Mouse (Mus musculus): ENCODE measurements at regions not wholly inside any gene's neighbourhood (a gene's known extent, or its start where the extent isn't known, plus 50 kb on each side); places are given as distances from the start of the nearest gene placed in this dataset.

DNA sequence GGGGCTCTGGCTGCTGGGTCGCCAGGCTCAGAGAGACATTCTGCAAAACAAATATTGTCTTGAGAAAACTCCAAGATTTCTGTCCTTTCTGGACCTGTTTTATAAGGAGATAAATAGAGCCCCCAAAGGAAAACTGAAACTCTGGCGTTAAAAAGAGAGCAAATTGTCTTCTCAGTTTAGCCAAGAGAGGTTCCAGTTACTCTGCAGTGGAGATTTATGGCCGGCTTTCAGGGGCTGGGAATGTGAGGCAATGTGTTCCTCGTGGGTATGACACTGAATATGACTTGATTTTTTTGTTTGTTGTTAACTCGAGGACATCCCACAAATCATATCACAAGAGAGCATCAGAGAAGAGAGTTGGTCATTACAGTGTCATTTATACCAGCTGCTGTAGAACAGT lies 88.2 kb upstream of the Lifr start:
- intact Hi-C loops (cut with DNase I): no loop called here
- DNase-seq: no peak

DNA sequence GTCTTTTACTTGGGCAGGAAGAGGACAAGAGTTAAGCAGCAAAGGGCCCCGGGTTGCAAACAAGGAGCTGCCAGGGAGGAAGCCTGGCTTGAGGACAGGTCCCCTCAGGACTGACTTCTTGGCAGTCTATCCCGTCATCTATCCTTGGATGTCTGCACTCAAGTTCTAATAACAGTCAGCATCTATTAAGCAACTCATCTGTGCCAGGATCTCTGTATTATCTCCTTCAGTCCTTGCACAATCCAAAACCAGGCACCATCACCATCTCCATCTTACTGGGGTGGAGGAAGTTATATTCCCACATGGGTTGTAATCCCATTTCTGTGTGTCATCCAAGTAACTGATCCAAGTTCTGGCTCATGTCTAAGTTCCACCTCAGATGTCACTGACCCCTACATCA lies 87.1 kb upstream of the Lifr start:
- intact Hi-C loops (cut with DNase I): no loop called here

GRCm38 (mm10) chr15:7005142-7005541 lies 85.3 kb upstream of the Lifr start:
- intact Hi-C loops (cut with DNase I): loop anchor here (5.0 kb wide), 1 partner anchor 93 kb away; no protein-coding TSS in a partner anchor
- DNase-seq: no peak

More for the DNA sequence above, 87.1 kb upstream of the Lifr start:
- DNase-seq: no peak

GRCm38 (mm10) chr15:7006271-7006670 lies 84.1 kb upstream of the Lifr start:
- DNase-seq: no peak
- intact Hi-C loops (cut with DNase I): loop anchor here (5.0 kb wide), 1 partner anchor 94 kb away; no protein-coding TSS in a partner anchor

DNA sequence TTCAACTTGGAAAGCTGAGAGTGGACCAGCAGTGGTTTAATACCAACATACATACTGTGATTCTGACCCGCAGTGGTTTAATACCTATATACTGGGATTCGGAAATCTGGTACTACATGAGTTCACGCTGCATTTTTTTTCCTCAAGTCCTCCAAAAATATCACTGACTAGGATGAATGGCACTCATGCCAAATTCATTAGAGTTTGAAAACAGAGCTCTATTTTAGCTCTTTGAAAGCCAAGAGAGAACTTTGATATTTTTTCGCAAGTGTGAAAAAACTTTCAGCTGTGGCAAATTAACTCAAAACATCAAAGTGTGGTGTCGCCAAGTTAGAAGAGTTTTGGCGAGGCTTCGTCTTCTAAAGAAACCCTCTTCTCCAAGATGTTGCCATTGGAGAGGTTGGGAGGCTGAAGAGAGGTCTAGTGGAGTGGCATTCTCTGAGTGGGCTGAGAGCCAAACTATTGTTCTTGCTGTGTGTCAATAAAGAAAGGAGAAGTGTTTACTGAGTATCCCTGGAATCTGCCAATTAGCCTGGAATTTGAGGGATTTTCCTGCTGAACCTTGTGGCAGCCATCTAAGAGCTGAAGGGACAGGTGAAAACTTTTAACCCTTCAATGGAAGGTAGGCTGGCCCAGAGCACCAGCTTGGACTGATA lies 81.6 kb upstream of the Lifr start:
- intact Hi-C loops (cut with DNase I): loop anchor here (5.0 kb wide), 1 partner anchor 97 kb away; no protein-coding TSS in a partner anchor
- no peak for DNase-seq

DNA sequence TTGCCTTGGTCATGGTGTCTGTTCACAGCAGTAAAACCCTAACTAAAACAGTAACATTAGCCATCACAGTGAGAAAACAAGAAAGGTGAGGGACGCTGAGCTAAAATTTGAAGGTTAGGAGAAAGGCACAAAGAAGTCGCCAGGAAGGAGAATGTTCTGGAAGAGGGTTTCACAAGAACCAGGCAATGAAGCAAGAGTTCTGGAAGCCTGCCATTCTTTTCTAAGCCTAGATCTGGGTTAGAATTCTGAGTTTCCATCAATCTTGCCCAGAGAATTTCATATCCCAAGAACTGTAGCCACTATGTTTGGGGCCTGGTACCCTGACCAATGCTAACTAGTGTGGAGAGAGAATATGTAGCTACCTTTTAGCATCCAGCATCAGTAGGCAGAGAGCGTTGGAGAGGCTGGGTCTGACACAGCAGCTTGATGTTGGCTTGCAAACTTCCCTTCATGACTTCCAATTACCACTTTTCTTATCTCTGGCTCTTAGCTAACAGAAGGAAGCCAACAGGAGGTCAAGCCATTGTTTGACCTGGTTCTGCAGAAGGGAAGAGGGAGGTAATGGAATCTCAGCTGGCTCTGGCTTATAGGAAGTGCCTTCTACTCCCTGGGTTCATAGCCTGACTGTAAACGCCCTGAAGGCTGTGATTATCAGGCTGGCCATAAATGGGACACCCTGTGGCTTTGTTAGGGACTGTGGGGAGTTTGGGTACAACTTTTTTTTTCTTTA lies 79.3 kb upstream of the Lifr start:
- DNase-seq: peak; percentile 19 to 40
- intact Hi-C loops (cut with DNase I): no loop called here

GRCm38 (mm10) chr15:7011696-7012070 lies 78.7 kb upstream of the Lifr start:
- intact Hi-C loops (cut with DNase I): no loop called here

DNA sequence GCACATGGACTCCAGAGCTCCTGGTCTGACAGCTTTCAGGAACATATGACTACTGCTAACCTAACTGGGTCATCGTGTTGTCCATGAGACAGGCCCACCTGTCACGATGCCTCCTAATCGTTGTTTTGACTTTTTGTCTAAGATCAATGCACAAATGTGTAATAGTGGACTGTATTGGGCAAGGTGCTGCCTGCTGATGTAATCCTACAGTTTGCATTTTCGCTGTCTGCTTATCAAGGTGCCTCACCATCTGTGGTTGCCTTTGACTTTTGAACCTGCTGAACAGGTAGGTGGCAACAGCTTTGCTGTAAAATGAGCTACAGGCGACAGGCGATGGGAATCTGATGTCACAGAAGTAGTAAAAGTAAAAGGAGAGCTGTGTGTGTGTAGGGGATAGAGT lies 78.0 kb upstream of the Lifr start:
- intact Hi-C loops (cut with DNase I): no loop called here
- no peak for DNase-seq

More at GRCm38 (mm10) chr15:7011696-7012070, 78.7 kb upstream of the Lifr start:
- no peak for DNase-seq

DNA sequence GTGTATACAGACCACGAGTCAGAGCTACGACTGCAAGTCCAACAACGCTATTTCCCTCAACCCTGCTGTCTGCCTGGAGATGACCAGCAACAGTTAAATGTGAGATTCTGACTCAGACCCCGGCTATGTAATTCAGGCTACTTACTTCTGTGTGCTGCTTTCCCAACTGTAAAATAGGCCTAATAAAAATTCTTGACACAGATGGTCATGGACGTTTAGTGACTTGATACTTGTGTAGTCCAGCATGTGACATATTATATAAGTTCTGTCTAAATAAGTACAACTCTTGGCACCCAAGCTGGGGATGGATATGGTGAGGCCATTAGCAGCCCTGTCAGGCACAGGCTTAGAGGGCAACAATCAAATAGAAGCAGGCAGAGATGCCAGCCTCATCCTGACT lies 77.4 kb upstream of the Lifr start:
- DNase-seq: no peak
- intact Hi-C loops (cut with DNase I): no loop called here

GRCm38 (mm10) chr15:7014984-7015383 lies 75.4 kb upstream of the Lifr start:
- DNase-seq: no peak
- intact Hi-C loops (cut with DNase I): no loop called here

- intact Hi-C loops (cut with DNase I): no loop called here
- no peak for DNase-seq
Measured at GRCm38 (mm10) chr15:7016018-7016417, 74.4 kb upstream of the Lifr start.

- no peak for DNase-seq
- intact Hi-C loops (cut with DNase I): no loop called here
Measured at GRCm38 (mm10) chr15:7017281-7017845, 73.1 kb upstream of the Lifr start.

GRCm38 (mm10) chr15:7022660-7023059 lies 67.8 kb upstream of the Lifr start:
- no peak for DNase-seq
- intact Hi-C loops (cut with DNase I): no loop called here

- no peak for DNase-seq
- intact Hi-C loops (cut with DNase I): no loop called here
Measured at GRCm38 (mm10) chr15:7025194-7025593, 65.2 kb upstream of the Lifr start.

GRCm38 (mm10) chr15:7031297-7032043 lies 58.9 kb upstream of the Lifr start:
- no peak for DNase-seq
- intact Hi-C loops (cut with DNase I): no loop called here

GRCm38 (mm10) chr15:7037475-7037874 lies 52.9 kb upstream of the Lifr start:
- intact Hi-C loops (cut with DNase I): no loop called here
- no peak for DNase-seq

- DNase-seq: no peak
Measured at GRCm38 (mm10) chr15:7039119-7039518, 51.3 kb upstream of the Lifr start.

DNA sequence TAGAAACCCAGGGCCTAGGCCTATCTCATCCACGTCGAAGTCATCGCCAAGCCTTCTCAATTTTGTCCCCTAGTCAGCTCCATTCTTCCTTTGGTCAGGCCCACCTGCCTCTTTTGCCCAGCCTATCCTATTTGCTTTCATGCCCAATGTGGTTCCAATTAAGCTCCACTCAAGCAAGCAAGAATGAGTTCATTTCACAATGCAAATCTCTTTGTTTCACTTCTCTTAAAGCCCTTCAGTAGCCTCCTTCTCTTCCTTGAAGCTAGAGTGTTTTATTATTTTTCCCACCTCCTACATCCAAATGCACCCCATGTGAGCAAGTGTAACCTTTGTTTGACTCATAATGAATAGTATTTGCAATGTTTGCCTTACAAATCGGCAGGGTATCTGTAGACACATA lies 50.6 kb upstream of the Lifr start:
- intact Hi-C loops (cut with DNase I): no loop called here
- DNase-seq: no peak

More at GRCm38 (mm10) chr15:7039119-7039518, 51.3 kb upstream of the Lifr start:
- intact Hi-C loops (cut with DNase I): no loop called here
